Mouse (Mus musculus) liver, embryonic 14.5 days (tissue): ENCODE results near the gene Abcd2. TPM values are rescaled to one million over a fixed set of nuclear protein-coding genes. Genes with fewer than 3 reads are reported as not detected.

Source experiments
- ATAC-seq: fragments of 200-750 bp; cut with Nextera tagmentation; 2 replicates; pipeline ENCODE4 v1.8.0; 2017; ENCODE audit warnings: moderate number of reproducible peaks, mild to moderate bottlenecking, moderate library complexity; ENCODE audit not compliant: insufficient read depth
- DNase-seq, 3 experiments: peaks; one replicate each; pipeline ENCODE4 v3.0.0-alpha.2; 2012 to 2013; ENCODE audit warnings: low read depth in 3 of 3, low spot score in 3 of 3
- H3K27ac ChIP-seq: fragments of 300-500 bp; sonication (generic); 2 replicates; pipeline ENCODE4 v1.5.1; 2014; ENCODE audit warnings: moderate library complexity, mild to moderate bottlenecking, control low read depth, inconsistent platforms
- H3K27me3 ChIP-seq: fragments of 300-500 bp; sonication (generic); 2 replicates; pipeline ENCODE4 v1.6.1; 2014; ENCODE audit warnings: mild to moderate bottlenecking, low read length, moderate library complexity; ENCODE audit not compliant: control insufficient read depth, insufficient read depth
- H3K36me3 ChIP-seq: fragments of 300-500 bp; sonication (generic); replicated peaks from 2 replicates; pipeline ENCODE4 v1.6.1; 2014; ENCODE audit warnings: low read depth; ENCODE audit not compliant: control insufficient read depth, insufficient read depth
- H3K4me1 ChIP-seq, 2 experiments: fragments of 200-500 bp in 1 of 2; fragments of 300-500 bp in 1 of 2; sonication (generic) in 1 of 2; replicated peaks; 2 replicates each; pipeline ENCODE4 v1.6.1; 2012 to 2014; ENCODE audit warnings: antibody characterized with exemption in 1 of 2, inconsistent platforms in 1 of 2, low read length in 1 of 2; ENCODE audit not compliant: control insufficient read depth in 2 of 2, insufficient read depth in 2 of 2
- H3K4me2 ChIP-seq: fragments of 300-500 bp; sonication (generic); 2 replicates; pipeline ENCODE4 v1.6.1; 2014; ENCODE audit warnings: low read depth, mild to moderate bottlenecking, control low read depth, moderate library complexity
- H3K4me3 ChIP-seq, 2 experiments: fragments of 200-500 bp in 1 of 2; fragments of 300-500 bp in 1 of 2; sonication (generic) in 1 of 2; 2 replicates each; pipeline ENCODE4 v1.5.1; 2012 to 2014; ENCODE audit warnings: low read depth in 2 of 2, low read length in 2 of 2, mild to moderate bottlenecking in 2 of 2, control low read depth in 1 of 2, inconsistent platforms in 1 of 2, moderate library complexity in 1 of 2; ENCODE audit not compliant: insufficient read depth in 1 of 2
- H3K9ac ChIP-seq: fragments of 300-500 bp; sonication (generic); replicated peaks from 2 replicates; pipeline ENCODE4 v1.6.1; 2014; ENCODE audit warnings: mild to moderate bottlenecking, control low read depth, moderate library complexity
- H3K9me3 ChIP-seq: fragments of 300-500 bp; sonication (generic); 2 replicates; pipeline ENCODE4 v1.6.1; 2016; ENCODE audit warnings: low read length, mixed read lengths; ENCODE audit not compliant: control insufficient read depth
- CTCF ChIP-seq: IDR thresholded peaks from 2 replicates; pipeline ENCODE4 v1.5.1; 2016; ENCODE audit warnings: antibody characterized with exemption, low read depth, control low read depth
- EP300 ChIP-seq: IDR thresholded peaks from 2 replicates; pipeline ENCODE4 v1.6.1; 2016; ENCODE audit warnings: antibody characterized with exemption, low read depth
- WGBS: fragments of 180-500 bp; shearing (Covaris S2); extraction: QIAGEN DNeasy Blood & Tissue Kit; methylation state at CpG from one replicate; pipeline ENCODE4 v1.1.7; 2014; ENCODE audit not compliant: insufficient replicate concordance; 5-methylcytosine and 5-hydroxymethylcytosine counted together
- polyA plus RNA-seq, 2 experiments: library from polyadenylated mRNA; depleted of rRNA in 1 of 2; stranded (reverse) in 1 of 2; unstranded in 1 of 2; fragments of >200 nt; fragmentation: Nextera tagmentation in 1 of 2; extraction: Ambion mirVana in 1 of 2; gene quantifications; 2 replicates each; pipeline versions ENCODE4 v1.2.1 to v1.2.3; 2012 to 2014

Abcd2 gene
- 0.87 and 1.1 TPM in 2 replicates for polyA plus RNA-seq (2012; rRNA removed)
- 2.5 and 3.3 TPM in 2 replicates for polyA plus RNA-seq (2014; fragmentation: Nextera tagmentation; extraction: Ambion mirVana)

GRCm38 (mm10) chr15:91191412-91192222 lies at the start of gene Abcd2:
Gene Abcd2, minus strand, starts transcription at chr15:91191799.
- H3K4me2 ChIP-seq: peak within 1 kb of the TSS; percentile 76
- peaks cover 9 to 12% of the 10 kb centered on the region in 2 experiments for H3K4me1 ChIP-seq
- H3K27ac ChIP-seq: peak within 1 kb of the TSS; percentile 17; the same call in 1 of the 2 replicates
- H3K4me3 ChIP-seq: peak within 1 kb of the TSS; percentile 54 to 67
- peak; percentile 84 for ATAC-seq
- H3K9ac ChIP-seq: peak within 1 kb of the TSS; percentile 54
- TF ChIP-seq CTCF: no peak
- TF ChIP-seq EP300: no peak
- peak; percentile 37 to 46 (median 38) for DNase-seq
- H3K9me3 ChIP-seq: no peaks in the 10 kb centered on the region
- H3K36me3 ChIP-seq: no peaks in the 10 kb centered on the region
- no peaks in the 10 kb centered on the region for H3K27me3 ChIP-seq
- under 1% methylated on average over 22 of the region's 22 CpGs for WGBS

DNA sequence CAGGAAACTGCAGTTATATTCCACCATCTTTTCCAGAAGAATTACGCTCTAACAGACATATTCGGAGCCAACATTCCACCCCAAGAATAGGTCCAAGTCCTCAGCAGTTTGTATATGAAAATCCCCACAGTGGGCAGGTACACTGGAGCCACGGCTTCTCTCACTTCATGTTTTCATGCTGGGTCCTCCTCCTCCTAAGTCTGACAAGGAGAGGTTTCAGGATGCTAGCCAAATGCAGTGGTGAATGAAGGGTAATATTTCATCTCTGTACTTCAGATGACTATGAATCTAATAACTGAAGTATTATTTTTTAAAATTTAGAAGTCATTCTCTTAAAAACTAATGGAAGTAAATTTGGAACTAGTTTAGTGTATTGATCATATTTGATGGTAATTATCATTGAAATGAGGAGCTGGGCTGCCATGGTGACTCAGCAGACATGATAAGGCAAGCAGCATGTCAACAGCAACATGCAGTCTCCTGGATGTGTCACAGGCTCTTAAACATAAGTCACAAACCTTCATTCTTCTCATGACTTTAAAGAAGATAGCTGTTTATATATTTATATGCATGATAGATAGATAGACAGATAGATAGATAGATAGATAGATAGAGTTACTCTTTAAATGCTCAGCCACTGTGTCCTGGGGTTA lies 49.2 kb upstream of the Abcd2 start:
- no peaks in the 10 kb centered on the region for H3K27me3 ChIP-seq
- H3K9me3 ChIP-seq: no peaks in the 10 kb centered on the region
- TF ChIP-seq EP300: no peak
- no peak for TF ChIP-seq CTCF
- ATAC-seq (peak; percentile 70; the same call in 1 of the 2 replicates), DNase-seq (no peak)
- H3K9ac ChIP-seq: no peak overlapping the region
- 78% methylated on average over 3 of the region's 3 CpGs for WGBS
- H3K4me1 ChIP-seq: no peaks in the 10 kb centered on the region
- H3K4me3 ChIP-seq: no peak overlapping the region
- no peak overlapping the region for H3K27ac ChIP-seq
- H3K36me3 ChIP-seq: no peaks in the 10 kb centered on the region
- H3K4me2 ChIP-seq: no peak overlapping the region

DNA sequence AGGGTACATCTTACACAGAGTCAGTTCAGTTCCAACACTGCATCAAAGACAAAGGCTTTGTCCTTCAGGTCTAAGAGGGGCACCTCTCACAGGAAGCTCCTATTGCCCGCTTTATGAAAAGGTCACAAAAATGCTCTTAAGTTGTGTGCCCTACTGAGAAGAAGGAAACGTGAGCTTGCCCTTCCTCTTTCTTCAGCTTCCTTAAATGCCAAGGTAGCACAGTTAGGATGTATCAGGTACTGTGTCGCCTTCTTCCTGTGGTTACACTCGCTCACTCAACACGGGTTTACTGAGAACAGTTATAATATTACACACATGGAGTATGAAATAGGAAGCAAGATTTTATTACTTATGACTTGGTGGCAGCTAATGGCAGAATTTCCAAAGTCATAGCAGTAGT lies 45.7 kb upstream of the Abcd2 start:
- 44% methylated on average over 5 of the region's 5 CpGs for WGBS
- Histone ChIP-seq H3K27ac (no peak overlapping the region), H3K27me3 (no peaks in the 10 kb centered on the region), H3K4me3 (no peak overlapping the region), H3K9me3 (no peaks in the 10 kb centered on the region), H3K4me1 (no peaks in the 10 kb centered on the region), H3K36me3 (no peaks in the 10 kb centered on the region), H3K4me2 (no peak overlapping the region), H3K9ac (no peak overlapping the region)
- DNase-seq (no peak), ATAC-seq (no peak)
- TF ChIP-seq EP300 (no peak), CTCF (no peak)

GRCm38 (mm10) chr15:91206518-91206917 lies 14.9 kb upstream of the Abcd2 start:
- no peak for TF ChIP-seq CTCF
- TF ChIP-seq EP300: no peak
- H3K27me3 ChIP-seq: no peaks in the 10 kb centered on the region
- no peaks in the 10 kb centered on the region for H3K9me3 ChIP-seq
- ATAC-seq (no peak), DNase-seq (no peak)
- no peak overlapping the region for H3K4me2 ChIP-seq
- WGBS: 61% methylated on average over 5 of the region's 5 CpGs
- H3K4me3 ChIP-seq: no peak overlapping the region
- no peak overlapping the region for H3K27ac ChIP-seq
- H3K4me1 ChIP-seq: no peaks in the 10 kb centered on the region
- no peak overlapping the region for H3K9ac ChIP-seq
- H3K36me3 ChIP-seq: no peaks in the 10 kb centered on the region

- no peak for DNase-seq
- no peaks in the 10 kb centered on the region for H3K4me1 ChIP-seq
These were observed 11.9 kb upstream of the Abcd2 start for GRCm38 (mm10) chr15:91203521-91203920.

More at GRCm38 (mm10) chr15:91203521-91203920, 11.9 kb upstream of the Abcd2 start:
- no peak overlapping the region for H3K9ac ChIP-seq
- H3K27me3 ChIP-seq: no peaks in the 10 kb centered on the region
- no peak overlapping the region for H3K4me2 ChIP-seq
- no peak for TF ChIP-seq EP300
- no peak for TF ChIP-seq CTCF
- no peaks in the 10 kb centered on the region for H3K36me3 ChIP-seq
- no peaks in the 10 kb centered on the region for H3K9me3 ChIP-seq
- H3K27ac ChIP-seq: no peak overlapping the region
- 70% methylated on average over 3 of the region's 3 CpGs for WGBS
- H3K4me3 ChIP-seq: no peak overlapping the region
- ATAC-seq: no peak
